Mouse (Mus musculus): ENCODE measurements around the gene Gm11146.

DNA sequence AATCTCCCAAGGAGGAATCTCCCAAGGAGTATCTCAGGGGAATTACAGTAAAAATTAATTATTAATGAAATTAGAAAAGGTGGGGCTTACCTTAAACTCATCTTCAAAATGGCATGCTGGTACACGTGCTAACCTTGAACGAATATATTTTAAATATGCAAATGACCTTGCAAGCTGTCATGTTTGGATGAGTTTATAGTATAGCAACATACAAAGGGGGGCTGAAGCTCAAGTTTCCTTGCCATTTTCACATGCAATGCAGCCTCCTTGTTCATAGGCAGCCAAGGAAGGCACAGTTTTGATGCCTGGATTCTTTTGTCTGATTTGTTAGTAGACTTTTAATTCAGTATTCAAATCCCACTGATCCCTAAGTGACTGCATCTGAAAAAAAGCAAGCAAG is 47.1 kb upstream of the Gm11146 start:
- TF ChIP-seq CTCF (IDR thresholded peaks at IDR 0.05; ENCODE audit: insufficient read depth, low read depth, low read length) (no peak), POLR2A (IDR thresholded peaks at IDR 0.05; ENCODE audit: insufficient read depth, low read depth, low read length) (no peak)

All from olfactory bulb, adult 2 months (tissue).